Mouse (Mus musculus) embryo, embryonic 11.5 days (tissue): ENCODE data around the gene Klf3.

Source experiments
- DNase-seq: peaks from one replicate; pipeline ENCODE4 v3.0.0-alpha.2; 2012; ENCODE audit warnings: low read depth, low spot score

Gene Klf3

GRCm38 (mm10) chr5:64809257-64809656 lies 6.1 kb downstream of the Klf3 start:
- DNase-seq = no peak

DNA sequence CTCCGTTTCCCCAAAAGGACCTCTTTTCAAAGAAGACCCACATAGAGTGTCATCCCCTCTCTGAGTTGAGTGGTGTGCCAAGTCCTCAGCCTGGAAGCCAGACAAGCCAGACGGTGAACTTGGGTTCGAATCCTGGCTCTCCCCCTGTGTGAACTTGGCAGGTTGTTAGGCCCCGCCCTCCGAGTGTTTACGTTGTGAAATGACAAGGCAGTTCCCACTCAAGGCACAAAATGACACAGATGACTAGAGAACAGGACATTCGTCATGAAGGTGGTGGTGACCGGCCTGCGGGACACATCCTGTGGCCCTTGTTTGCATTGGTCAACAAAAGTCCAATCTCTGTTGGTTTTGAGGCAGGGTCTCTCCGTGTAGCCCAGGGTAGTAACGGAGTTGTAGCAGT lies 6.7 kb downstream of the Klf3 start:
- DNase-seq = no peak

DNA sequence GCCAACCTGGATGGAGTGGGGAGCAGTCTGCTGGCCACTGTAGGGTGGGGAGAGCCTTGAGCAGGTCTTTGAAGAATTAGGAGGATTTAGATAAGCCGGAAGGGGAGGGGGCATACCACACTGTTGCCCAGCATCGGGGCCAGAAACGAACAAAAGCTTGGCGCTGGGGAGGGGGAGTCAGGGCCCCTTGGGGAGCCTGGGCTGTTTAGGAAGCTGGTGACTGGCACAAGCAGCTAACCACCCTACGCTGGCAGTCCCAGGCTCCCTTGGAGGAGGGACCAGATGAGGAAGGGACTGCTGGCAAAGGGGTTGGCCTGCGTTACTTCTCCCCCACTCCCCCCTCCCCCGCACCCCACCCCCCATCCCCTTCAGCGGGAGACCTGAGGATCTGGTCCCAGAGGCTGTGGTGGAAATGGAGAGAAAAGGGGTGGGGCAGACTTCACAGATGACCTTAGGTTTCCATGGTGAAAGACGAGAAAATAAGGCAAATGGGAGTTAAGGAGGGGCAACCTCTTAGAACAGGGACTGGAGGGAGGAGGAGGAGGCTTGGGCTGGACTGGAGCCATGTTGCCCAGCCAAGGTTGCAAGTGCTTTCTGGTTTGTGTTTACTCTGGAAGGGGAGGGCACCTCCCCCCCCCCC lies 7.8 kb downstream of the Klf3 start:
- no peak for DNase-seq

- DNase-seq = no peak
Observed at GRCm38 (mm10) chr5:64811500-64812123, 8.4 kb downstream of the Klf3 start.

- DNase-seq = no peak
Observed at GRCm38 (mm10) chr5:64812124-64812982, 9.2 kb downstream of the Klf3 start.

- no peak for DNase-seq
Observed at GRCm38 (mm10) chr5:64812983-64813304, 9.8 kb downstream of the Klf3 start.

DNA sequence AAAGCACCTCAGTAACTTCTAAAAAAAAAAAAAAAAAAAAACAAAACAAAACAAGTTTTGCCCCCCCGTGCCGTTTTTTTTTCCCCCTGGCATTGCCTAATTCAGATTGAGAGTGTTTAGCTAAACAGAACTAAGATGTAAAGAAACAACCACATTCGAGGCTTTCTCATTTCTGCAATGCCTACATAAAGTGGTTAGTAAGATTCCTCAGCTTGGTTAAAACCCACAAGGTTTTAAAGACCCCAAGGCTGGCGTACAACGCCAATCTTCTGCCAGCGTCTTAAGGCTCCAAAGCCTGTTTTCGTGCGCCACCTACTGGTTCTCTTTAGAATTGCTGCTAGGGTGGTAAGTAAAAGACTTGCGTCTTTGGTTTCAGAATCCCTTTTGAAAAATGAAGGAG lies 10.2 kb downstream of the Klf3 start:
- DNase-seq = peak; percentile 88

GRCm38 (mm10) chr5:64814416-64814815 lies 11.2 kb downstream of the Klf3 start:
- DNase-seq = no peak

DNA sequence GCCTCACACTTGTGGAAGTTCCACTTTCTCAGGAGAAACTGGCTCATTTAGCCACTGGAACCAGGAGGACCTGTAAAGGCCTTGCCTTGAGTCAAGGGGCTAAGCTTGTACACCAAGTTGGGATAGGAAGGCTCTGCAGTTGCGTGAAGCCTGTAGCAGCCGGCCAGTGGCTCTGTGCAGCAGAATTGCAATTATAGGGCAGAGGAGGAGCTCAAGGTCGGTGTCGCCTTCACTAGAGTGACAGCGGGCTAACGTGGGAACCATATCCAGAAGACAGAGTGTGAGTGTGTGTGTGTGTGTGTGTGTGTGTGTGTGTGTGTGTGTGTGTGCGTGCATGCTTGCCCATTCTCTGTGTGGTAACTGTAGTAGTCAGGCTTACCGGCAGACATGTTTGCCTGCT lies 12.4 kb downstream of the Klf3 start:
- no peak for DNase-seq

DNA sequence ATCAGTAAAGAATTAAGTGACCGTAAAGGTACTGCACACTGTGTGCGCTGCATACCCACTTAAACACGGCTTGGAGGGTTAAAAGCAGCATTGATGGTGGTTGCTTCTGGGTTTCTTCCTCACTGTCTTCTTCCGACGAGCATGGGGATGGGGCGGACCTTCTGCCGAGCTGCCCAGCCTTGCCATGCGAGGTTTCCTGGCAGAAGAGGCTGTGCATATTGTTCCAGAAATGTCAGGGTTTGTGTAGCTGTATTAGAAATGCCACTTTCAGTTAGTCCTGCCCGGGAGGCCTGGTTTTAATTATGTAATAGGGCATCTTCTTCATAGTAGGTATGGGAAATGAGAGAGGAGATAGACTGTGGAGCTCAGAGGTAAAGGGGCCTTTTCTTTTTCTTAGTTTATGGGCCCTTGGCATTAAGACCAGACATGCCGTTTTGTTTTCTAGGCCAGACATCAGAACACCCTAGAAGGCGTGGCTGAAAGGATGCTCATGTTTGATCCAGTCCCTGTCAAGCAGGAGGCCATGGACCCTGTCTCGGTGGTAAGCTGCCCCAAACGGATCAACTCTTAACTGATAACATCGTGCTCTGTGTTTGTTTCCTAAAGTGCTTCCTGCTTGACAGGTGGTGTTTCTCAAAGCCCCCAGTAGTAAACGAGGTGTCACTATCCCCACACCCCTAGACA lies 13.2 kb downstream of the Klf3 start:
- DNase-seq = no peak

DNA sequence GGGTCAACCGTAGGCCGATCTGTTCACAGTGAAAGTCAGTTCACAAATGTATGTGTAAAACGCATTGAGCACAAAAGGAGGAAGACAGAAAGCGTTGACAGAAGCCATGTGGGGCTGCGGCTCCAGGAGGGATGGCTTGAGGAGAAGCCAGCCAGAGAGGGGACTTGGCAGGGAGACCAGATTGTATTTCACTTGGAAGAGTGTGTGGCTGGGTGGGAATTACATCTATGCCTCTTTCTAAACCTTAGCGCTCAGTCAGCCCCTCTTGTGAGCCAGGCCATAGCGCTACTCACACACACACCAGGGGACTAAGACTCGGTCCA lies 13.7 kb downstream of the Klf3 start:
- no peak for DNase-seq

DNA sequence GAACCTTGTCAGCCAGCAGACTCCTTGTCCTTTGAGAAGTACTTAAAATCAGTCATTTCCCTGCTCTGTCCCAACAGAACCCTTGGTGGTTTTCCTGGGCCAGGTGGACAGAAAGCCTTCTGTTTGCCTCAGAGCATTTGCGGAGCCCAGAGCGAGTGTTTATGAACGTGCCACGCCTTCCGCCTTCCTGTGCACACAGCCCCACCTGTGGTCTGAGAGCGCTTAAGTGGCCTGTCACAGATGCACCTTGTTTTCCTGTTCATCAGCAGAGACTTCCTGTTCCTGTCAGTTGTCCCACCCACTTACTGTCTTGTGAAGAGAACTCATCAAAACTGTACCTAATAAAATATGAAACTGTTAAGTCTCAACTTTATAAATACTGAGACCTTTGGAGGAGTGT lies 16.2 kb downstream of the Klf3 start:
- DNase-seq = no peak

GRCm38 (mm10) chr5:64820138-64820537 lies 16.9 kb downstream of the Klf3 start:
- no peak for DNase-seq

GRCm38 (mm10) chr5:64821294-64821693 lies 18.1 kb downstream of the Klf3 start:
- DNase-seq = no peak

DNA sequence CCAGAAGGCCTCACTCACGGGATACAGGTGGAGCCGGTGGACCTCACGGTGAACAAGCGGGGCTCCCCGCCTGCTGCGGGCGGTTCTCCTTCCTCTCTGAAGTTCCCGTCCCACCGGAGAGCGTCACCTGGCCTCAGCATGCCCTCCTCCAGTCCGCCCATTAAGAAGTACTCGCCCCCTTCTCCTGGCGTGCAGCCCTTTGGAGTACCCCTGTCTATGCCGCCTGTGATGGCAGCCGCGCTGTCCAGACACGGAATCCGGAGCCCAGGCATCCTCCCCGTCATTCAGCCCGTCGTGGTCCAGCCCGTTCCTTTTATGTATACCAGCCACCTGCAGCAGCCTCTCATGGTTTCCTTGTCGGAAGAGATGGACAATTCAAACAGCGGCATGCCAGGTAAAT lies 18.8 kb downstream of the Klf3 start:
- DNase-seq = no peak

- DNase-seq = no peak
Observed at GRCm38 (mm10) chr5:64823431-64823830, 20.2 kb downstream of the Klf3 start.

GRCm38 (mm10) chr5:64824765-64825164 lies 21.6 kb downstream of the Klf3 start:
- DNase-seq = no peak

DNA sequence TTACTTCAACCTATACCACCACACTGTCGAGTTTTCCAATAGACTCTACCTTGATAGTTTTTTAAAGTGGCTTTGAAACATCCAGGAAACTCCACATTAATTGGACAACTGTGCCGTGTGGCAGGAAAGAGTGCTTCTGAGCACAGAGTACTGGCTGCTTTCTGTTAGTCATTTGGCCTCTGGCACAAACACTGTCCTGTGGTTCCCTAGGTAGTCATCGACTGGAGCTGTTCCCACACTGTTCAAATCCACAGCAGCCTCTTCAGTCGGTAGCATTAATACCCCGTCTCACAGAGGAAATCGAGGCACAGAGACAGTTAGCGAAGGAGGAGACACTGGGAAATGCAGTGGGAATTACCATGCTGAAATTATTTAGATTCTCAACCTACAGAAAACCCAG lies 22.3 kb downstream of the Klf3 start:
- no peak for DNase-seq

GRCm38 (mm10) chr5:64827151-64827550 lies 24.0 kb downstream of the Klf3 start:
- no peak for DNase-seq

GRCm38 (mm10) chr5:64828314-64828713 lies 25.1 kb downstream of the Klf3 start:
- DNase-seq = no peak

DNA sequence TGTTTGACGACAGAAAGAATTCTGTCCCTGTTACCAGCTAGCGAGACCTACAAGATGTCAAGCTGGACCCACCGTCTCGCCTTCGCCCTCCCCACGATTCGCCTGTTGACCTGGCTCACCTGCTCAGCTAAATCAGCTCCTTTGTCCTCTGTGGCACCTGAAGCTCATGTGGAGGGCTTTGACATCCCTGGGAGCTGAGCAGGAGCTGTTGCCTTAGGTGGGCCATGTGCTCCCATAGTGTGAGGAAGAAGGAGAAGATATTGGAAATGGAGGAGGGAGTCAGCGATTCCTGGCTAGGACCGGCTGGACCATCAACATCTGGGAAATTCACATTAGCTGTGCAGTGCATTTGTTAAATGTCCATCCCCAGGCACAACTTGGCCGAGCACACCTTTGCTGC lies 26.4 kb downstream of the Klf3 start:
- DNase-seq = no peak

DNA sequence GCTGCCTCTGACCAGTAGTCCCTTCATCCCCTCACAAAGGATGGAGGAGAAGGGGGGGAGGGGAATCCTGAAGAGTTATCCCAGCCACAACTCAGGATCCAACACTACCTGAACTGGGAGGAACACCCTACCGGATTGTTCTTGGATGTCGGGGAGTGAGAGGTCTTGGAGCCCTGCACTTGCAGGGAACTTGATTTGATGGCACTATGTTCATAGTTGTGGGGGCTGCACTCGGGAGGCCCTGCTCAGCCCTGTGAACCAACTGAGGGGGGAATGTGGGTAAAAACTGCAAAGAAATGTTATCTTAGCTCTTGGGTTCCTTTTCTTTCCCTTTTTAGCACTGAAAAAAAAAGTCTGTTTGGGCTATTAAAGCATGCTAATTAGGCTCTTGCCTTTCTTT lies 27.6 kb downstream of the Klf3 start:
- DNase-seq = no peak

DNA sequence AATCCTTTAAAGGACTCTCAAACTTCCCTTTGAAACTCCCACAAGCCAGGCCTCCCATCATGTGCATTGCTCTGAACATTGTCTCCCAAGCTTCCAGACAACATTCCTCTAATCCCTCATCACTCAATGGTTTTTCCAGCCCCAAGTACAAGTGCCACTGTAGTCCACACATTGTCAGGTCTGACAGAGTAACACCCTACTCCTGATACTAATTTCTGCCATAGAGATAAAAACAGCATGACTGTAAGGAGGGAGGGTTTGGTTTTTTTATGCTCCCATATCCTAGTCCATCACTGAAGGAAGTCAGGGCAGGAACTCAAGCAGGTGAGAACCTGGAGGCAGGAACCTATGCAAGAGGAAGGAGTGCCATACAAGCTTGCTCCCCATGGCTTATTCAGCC lies 30.2 kb downstream of the Klf3 start:
- DNase-seq = no peak
